Mouse (Mus musculus): ENCODE measurements around the gene Fam129b.

The Fam129b gene

DNA sequence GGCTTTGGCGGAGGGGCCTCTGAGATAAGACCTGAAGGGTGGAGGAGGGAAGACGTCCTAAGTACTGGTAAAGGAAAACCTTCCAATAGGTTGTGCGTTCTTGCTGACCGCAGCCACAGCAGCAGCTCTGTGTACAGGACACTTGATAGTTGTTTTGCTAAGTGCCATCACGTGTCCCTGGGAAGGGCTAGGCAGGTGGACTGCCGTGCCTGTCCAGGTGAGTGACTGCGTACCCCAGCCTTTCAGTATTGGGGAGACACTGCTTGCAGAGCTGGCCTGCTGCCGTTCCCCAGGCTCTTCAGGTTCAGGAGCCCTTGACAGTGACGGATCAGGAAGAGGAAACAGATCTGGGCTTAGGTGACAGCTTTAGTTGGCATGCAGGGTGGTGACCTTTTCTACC is 15.4 kb downstream of the Fam129b start:
- no peak for DNase-seq (ENCODE audit: low read depth, low spot score)

DNA sequence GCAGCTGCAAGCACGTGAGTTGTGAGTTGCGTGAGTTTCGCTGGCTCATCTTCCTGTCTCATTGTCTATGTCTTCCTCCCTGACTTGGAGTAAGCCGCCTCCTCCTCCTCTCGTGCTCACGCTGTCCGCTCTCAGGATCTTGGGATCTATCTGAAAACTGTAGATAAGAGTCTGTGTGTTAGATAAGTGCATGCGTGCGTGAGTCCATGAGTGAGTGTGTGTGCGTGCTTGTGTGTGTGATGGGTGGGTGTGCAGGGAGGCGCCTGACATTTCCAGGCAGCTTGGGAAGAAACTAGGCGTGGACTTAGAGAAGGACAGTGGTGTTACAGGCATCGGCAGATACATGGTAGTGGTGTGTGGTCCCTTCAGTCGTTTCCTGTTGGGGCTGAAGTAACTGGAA is 16.6 kb downstream of the Fam129b start:
- no peak for DNase-seq (ENCODE audit: low read depth, low spot score)

DNA sequence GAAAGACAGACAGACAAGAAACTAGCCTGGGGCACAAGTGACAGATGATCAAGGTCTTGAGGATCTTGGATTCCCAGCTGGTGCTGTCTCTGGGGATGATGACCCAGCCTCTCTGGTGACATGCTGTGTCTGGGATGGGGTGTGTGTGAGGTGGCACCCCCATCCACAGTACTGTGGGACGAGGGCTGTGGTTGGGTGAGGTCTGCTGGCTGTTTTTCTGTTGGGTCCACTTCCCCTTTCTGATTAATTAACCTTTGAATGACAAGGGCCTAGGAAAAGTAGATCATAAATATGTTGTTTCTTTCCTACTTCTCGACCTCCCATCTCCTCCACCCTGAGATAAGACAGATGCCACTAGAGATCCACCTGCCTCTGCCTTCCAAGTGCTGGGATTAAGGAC is 18.2 kb downstream of the Fam129b start:
- no peak for DNase-seq (ENCODE audit: low read depth, low spot score)

DNA sequence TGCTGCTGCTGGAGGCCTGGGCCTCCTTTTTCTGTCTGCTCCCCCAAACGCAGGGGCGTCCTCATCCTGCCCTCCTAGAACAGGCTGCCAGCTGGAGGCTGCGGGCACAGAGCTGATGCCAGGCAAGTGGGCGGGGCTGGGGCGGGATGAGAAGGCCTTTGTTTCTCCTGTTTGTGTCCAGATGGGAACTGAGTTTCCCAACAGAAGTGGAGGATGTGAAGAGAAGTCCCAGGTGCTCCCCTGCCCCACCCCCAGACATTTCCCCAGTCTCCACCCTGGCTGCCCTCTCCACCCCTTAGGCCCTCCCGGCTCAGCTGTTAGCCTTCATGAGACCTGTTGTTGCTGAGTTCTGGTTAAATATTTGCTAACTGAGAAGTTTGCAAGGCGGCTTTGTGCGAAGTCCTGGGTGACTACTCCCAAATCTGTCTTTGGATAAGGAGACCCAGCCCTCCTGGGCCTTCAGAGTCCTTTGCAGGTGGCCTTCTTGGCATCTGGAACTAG is 19.7 kb downstream of the Fam129b start:
- no peak for DNase-seq (ENCODE audit: low read depth, low spot score)

DNA sequence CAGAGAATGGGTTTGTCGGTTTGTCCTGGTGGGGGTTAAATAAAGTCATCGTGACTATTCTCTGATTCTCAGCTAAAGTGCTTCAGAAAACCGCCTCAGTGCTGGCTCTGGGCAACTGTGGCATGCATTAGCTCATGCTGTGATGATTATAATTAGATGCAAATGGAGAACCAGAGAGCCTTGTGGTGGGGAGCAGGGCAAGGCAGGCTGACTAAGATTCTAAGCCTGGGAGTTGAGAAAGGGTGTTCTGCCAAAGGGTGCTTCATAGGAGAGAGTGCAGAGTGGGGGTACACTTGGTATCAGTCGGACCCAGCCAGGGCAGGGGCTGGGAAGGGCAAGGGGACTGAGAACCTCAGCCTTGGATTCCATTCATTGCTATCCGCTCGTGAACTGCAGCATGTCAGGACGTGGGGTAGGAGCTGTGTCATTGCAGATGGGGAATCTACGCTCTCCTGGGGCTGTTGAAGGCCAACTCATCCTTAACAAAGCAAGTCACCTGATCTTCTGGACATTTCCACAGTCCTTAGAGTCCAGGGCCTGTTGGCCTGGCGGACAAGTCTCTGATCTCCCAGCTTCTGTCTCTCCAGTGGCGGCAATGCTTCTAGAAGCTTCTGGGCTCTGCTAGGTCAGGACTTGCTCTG is 20.7 kb downstream of the Fam129b start:
- no peak for DNase-seq (ENCODE audit: low read depth, low spot score)

DNA sequence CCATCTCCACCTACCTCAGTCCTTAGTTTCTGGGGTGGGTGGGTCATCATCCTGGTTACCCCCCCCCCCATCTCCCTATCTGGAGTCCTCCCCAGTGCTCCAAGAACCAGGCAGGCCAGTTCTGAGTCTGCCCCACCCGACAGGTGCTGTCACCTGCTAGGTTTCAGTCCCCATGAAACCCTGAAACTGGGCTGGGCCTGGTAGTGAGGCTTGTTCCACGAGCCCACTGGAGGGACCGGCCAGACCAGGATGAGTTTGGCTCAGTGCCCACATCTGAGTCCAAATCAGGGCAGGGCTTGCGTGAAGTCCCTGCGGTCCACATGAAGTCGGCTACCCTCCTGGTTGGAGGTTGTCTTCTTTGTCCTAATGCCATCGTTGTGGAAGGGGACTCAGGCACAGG is 23.1 kb downstream of the Fam129b start:
- DNase-seq (ENCODE audit: low read depth, low spot score) = no peak

DNA sequence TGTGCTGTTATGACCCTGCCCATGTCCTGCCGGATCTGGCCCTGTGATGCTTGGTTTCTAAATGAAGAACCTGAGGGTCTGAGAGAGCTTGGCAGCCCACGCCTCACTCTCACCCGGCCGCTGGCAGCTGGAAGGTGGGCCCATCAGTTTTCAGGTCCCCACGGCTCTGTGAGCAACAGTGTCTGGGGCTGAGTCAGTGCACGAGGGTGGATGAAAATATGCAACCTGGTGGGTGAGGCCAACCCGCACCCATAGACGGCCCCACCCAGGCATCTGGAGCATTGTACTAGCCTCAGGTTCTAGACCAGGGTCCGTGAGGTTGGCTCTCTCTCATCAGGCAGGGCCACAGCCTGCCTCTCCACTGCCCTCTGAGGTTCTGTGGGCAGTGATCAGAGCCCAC is 26.2 kb downstream of the Fam129b start:
- DNase-seq (ENCODE audit: low read depth, low spot score) = no peak

DNA sequence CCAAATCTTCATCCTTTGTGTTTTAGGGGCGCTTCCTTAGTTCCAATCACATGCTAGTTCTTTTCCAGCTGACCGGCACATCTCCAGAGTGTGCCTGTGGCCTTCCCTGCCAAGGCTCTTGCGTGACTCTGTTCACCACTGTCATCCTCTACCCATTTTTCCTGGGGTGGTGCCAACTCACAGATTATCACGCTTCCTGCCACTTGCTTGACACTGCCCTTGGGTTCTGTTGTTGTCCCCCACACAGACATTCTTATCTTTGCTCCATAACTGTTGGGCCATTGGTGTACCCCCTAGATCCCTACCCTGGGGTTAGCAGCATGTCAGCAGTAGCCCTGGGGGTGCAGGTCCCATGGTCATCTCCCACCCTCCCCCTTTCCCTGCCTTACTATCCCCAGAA is 27.6 kb downstream of the Fam129b start:
- DNase-seq (ENCODE audit: low read depth, low spot score) = no peak

DNA sequence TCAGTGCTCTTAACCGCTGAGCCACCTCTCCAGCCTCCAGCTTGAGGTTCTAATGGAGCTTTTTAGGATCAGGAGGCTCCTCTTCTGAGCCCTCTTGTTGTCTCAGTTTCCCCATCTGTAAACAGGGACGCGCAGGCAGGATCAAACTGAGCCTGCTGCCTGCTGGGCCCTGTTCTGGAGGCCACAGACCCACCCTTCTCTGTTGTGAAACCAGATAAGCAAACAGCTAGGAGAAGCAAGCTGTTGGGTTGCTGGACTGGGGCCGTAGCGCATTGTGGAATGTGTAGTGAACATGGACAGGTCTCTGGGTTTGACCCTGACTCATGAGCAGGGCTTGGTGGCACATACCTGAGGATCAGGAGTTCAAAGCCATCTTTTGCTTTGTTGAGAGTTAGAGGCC is 28.7 kb downstream of the Fam129b start:
- DNase-seq (ENCODE audit: low read depth, low spot score) = no peak

DNA sequence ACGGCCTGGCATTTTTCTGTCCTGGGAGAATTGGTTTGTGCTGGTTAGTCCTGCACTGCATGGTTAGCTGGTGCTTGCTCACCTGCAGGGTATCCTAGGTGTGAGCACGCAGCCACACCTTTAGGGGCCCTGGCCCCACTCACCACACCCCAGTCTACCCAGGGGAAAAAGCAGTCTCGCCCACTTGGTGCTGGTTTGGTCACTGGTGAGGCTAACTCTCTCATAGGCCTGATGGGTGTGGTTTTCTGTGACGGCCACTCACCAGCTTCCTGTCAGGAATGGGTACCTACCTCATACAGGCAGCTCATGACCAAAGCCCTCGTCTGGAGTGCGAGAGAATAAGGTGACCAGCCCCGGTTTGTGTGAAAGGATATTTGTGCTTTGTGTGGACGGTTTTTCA is 29.4 kb downstream of the Fam129b start:
- DNase-seq (ENCODE audit: low read depth, low spot score) = no peak

DNA sequence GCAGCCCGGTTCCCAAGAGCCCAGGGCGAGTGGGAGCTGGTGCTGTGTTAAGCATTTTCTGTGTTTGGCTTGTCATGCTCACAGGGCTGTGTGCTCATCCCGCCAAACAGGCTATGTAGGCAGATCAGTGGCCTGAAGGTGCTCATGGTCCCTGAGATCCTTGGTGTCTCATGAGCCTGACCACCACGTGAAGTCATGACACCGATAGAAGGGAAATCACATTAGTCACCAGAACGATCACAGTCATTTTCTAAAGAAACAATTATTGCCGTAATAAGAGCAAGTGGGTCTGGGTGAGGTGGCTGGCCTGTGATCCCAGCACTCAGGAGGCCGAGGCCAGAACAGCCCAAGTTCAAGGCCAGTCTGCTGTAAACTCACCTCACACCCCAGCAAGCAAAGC is 31.5 kb downstream of the Fam129b start:
- DNase-seq (ENCODE audit: low read depth, low spot score) = no peak

DNA sequence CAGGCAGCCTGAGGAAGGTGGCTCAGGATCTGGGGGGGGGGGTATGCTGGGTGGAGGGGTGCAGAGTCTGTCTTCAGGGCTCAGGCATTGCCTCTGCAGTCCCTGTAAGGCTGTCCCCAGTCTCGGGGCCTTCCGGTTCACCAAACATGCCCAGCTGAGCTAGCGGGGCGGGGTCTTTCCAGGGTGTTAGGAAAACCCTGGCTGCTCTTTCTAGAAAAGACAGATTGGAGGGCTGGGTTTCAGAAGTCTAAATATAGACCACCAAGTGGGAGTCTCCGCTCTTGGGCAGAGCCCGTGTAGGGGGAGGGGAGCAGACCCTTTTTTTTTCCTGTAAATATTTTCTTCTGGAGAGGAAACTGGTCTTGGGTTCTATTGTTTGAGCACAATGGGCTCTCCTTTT is 32.4 kb downstream of the Fam129b start:
- DNase-seq (ENCODE audit: low read depth, low spot score) = no peak

DNA sequence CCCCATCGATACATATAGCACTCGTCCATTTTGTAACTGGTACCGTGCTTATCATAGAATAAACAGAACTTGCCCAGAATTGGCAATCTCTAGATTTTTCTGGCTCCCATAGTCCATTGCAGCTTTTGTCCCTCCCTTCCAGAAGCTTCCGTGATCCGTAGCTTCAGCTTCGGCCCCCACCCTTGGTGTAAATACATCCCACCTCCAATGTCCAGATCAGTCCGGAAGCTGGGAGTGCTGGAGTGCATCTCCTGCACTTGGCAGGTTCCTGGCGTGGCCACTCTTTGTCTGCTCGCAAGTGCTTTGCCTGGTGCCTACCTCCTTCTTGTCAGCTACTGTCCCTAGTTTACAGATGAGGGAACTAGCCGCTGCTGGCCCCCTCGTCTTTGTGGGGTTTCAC is 32.9 kb downstream of the Fam129b start:
- DNase-seq (ENCODE audit: low read depth, low spot score) = no peak

DNA sequence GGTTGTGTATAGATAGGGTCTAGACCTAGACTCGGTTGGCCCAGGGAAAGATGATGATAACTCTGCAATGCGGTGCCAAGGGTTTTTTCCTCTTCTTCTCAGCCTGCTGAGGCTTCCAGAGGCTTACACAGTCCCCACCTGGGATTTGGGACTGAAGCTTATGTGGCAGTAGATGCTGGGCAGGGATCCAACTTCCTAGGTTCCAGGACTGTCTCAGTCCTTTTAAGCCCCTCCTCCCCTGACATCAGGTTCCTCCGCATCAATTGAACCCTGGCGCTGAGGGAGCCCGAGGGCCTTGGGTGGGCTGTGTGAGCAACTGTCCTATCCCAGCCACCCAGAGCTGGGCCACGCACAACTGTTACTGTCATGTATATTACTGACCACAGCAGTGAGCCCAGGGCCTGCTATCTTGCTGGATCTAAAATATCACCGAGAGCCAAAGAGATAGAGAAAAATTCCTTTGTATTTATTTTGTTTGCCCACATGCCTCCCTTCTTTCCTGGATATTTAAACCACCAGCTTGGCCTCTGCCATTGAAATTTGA is 35.8 kb downstream of the Fam129b start:
- DNase-seq (ENCODE audit: low read depth, low spot score) = no peak

DNA sequence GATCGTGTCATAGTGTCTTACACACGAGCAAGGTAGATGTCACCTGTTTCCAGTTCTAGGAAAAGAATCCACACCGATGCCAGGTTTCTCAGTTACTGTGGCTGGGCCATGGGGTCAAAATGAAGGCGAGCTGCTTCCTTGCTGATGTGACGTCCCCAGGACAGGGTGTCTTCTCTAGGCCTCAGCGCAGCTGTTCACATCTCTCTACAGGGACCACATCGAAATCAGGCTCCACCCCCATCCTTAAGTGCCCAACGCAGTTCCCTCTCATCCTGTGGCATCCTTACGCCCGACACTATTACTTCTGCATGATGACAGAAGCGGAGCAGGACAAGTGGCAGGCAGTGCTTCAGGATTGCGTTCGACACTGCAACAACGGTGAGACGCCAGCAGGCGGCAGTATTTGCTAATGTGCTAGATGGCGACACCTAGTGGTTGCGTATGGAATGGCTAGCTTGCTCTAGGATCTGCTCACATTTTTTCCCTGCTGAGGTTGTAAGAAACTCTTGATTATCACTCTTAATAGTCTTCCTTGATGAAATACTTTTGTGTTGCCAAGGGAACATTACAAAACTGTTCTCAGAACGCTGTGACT is 36.4 kb downstream of the Fam129b start:
- peak; percentile 83 for DNase-seq (ENCODE audit: low read depth, low spot score)

DNA sequence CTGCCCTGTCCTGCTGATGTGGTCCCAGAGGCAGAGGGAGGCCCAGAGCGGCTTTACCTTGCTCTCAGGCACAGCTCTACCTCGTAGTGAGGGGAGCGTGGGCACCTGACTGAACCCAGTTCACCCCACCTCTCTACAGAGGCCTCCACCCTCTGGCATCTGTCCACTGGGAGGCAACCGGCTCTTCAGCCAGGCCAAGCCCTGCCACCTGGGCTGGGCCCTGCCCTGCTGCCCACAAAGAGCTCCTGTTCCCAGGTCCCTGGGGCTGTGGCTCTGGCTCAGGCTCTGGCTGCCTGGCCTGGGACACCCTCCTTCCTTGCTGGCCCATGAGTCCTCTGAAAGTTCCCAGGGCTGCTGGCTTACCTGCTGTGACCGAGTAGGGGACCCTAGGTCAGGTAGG is 38.4 kb downstream of the Fam129b start:
- DNase-seq (ENCODE audit: low read depth, low spot score) = no peak

DNA sequence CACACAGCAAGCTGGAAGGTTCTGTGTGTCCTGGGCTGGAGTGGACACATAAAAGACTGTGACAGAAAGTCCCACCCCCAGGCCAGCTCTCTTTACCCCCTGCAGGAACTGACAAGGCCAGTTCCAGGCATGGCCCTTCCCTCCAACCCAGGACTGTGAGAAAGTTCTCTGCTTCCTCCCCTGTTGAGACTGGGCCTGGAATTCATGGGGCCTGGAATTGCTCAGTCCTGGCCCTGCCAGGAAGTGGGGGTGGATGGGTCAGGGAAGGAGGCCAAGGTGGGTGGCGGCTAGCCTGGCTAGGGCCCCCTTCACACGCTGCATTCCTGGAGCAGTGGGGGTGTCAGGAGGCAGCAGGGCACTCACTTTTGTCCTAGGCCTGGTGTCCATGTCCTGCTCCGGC is 39.0 kb downstream of the Fam129b start:
- no peak for DNase-seq (ENCODE audit: low read depth, low spot score)

DNA sequence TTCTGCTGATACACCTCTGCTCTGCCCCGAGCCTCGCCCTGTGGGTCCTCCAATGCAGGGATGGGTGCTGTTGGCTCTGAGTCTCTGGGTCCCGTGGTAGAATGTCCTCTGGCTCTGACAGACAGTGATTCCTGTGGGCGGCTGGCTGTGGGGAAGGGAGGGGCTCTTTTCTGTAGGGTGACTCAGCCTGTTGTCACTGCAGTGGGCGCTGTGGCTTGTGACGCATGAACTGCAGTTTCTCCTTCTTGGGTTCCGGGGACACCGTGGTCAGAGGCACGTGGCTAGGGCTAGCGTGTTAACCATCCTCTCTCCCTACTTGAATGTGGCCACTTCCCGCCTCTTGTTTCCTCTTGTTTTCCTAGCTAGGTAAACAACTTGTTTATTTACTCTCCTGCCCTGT is 41.6 kb downstream of the Fam129b start:
- no peak for DNase-seq (ENCODE audit: low read depth, low spot score)

DNA sequence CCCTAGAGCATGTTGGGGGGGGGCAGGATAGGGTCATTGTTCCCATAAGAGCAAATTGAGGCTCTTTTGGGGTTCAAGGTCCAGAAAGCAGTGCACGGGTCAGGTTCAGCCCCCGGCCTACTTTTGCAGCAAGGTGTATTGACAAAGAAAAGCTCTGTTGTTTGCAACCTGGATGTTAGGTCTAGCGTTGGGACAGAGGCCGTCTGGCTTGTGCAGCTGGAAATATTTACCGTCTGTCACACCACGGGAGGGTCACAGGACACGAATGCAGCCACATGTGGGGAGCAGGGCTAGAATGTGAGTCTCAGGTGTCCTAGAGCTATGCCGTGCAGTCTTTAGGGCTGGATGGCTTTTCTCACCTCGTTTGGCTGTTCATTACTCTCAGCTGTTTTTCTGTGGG is 42.5 kb downstream of the Fam129b start:
- DNase-seq (ENCODE audit: low read depth, low spot score) = no peak

DNA sequence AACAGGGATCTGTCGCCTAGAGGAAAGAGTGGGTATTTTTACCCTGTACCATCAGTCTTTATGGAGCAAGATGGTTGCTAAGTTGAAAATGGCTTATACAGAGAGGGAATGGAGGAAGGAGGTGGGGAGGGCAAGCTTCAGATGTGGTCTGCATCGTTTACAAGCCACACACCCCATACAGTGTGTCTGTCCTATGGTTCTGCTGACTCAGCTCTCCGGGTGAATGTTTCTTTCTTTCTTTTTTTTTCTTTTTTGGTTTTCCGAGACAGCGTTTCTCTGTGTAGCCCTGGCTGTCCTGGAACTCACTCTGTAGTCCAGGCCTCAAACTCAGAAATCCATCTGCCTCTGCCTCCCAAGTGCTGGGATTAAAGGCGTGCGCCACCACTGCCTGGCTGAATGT is 45.3 kb downstream of the Fam129b start:
- no peak for DNase-seq (ENCODE audit: low read depth, low spot score)

DNA sequence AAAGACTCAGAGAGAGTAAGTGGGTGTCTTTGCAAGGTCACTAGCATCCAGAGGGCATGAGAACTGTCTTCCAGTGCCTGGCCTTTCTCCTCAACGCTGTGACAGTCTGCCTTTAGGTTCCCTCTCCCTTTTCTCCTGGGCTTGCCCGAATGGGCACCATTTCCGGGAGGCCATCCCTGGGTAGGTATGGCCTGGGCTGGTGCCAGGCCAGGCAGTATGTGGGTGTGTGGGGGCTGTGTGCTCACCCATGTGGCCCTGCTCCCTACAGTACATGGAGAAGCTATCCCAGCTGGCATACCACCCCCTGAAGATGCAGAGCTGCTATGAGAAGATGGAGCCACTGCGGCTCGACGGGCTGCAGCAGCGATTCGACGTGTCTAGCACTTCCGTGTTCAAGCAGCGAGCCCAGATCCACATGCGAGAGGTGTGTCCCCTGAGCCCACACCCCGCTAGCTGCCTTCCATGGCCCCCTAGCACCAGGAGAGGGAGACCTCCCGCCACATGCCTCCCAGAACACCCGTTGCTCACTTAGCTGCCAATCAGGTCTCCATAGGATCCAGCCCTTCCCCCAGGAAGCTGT is 46.0 kb downstream of the Fam129b start:
- no peak for DNase-seq (ENCODE audit: low read depth, low spot score)

DNA sequence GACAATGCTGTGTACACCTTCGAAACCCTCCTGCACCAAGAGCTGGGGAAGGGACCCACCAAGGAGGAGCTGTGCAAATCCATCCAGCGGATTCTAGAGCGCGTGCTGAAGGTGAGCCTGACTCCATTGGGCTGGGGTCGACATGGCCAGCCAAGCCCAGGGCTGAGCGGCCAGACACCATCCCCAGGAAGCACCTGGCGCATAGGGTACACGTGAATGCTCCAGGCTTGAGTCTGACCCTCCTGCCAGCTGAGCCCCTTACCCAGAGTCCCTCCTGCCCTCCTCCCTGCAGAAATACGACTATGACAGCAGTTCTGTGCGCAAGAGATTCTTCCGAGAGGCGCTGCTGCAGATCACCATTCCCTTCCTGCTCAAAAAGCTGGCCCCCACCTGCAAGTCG is 46.6 kb downstream of the Fam129b start:
- no peak for DNase-seq (ENCODE audit: low read depth, low spot score)

DNA sequence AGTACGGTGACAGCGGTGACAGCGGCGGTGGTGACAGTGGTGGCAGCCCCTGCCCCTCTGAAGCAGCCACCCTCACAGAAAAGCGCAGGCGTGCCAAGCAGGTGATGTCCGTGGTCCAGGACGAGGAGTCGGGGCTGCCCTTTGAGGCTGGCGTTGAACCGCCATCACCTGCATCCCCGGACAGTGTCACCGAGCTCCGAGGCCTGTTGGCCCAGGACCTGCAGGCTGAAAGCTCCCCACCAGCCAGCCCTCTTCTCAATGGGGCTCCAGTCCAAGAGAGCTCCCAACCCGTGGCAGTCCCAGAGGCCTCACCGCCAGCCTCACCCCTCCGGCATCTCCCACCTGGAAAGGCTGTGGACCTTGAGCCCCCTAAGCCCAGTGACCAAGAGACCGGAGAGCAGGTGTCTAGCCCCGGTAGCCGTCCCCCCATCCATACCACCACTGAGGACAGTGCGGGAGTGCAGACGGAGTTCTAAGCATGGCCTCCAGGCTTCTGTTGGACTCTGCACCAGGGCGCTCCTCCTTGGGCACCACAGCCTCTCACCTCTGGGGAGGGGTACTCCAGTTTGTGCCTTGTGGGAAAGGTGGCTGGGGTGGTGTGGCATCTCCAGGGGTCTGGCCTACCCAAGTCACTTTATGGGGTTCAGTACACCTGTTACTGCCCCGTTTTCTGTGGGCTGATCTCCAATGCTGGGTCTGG is 47.8 kb downstream of the Fam129b start:
- no peak for DNase-seq (ENCODE audit: low read depth, low spot score)
